Mouse (Mus musculus) effector memory CD4-positive, alpha-beta T cell, adult 7 months (primary cell): Measurements from ENCODE around the gene Slc9a7. TPM values are rescaled to one million over a fixed set of nuclear protein-coding genes. Genes with fewer than 3 reads are reported as not detected.

Experiments used
- polyA plus RNA-seq: library from polyadenylated mRNA; unstranded; fragments of 100-300 nt; shearing (Covaris generic); gene quantifications from one replicate; pipeline ENCODE4 v1.2.1, GENCODE M21; 2017

The Slc9a7 gene
- 50.2 TPM for polyA plus RNA-seq

GRCm38 (mm10) chrX:20291282-20292039 lies at the start of gene Slc9a7:
TSS of gene Slc9a7 (minus strand) at chrX:20291807.

GRCm38 (mm10) chrX:20059381-20059971 lies 232.1 kb downstream of the Slc9a7 start, which contains the start of gene Chst7:
TSS of gene Chst7 (plus strand) at chrX:20059560.

Other genes starting within 250 kb of the Slc9a7 start
- gene Chst7, start 232.2 kb downstream of the Slc9a7 start, polyA plus RNA-seq, result not detected
- 11.0 TPM for gene Rp2, start 72.7 kb upstream of the Slc9a7 start, polyA plus RNA-seq
- gene Jade3, start 133.9 kb upstream of the Slc9a7 start, polyA plus RNA-seq, result 3.8 TPM